Mouse (Mus musculus): ENCODE results near the gene Coq8b.

Gene Coq8b

GRCm38 (mm10) chr7:27232781-27233281 lies at the start of gene Coq8b:
Coq8b (plus strand) TSS chr7:27233023.
- peak; percentile 96 for DNase-seq (ENCODE audit: low read depth, low spot score)

DNA sequence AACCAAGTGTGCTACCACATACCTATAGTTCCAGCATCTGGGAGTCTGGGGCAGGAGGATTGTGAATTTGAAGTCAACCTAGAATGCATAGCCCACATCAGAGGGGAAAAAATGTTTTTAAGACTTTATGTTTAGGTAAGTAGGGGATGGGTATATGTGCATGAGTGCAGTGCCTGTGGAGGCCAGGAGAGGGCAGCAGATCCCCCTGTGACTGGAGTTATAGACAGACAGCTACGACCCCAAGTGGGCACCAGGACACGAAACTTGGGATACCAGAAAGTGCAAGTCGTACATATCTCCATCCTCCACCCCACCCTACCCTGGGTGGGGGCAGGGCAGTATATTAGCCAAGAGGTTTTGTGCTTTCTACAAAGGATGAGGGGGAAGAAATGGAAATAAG lies 47.9 kb upstream of the Coq8b start:
- DNase-seq (ENCODE audit: low read depth, low spot score) = peak; percentile 76

DNA sequence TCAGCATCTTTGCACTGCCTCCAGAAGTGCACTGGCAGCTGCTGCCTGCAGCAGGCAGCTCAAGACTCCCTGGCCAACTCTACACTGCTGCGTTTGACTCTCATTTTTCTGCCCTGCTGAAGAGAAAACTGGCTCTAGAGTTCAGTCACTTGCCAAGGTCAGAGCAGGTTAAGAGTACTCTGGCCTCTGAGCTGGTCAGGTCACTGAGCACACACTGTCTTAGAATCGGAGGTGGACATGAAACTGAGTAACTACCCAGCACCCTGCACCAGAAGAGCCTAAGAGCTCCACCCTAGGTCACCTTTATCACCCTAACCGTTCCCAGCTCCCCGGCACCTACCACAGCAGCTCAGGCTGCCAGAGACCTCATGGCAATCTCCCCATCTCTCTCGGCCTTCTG lies 46.8 kb upstream of the Coq8b start:
- DNase-seq (ENCODE audit: low read depth, low spot score) = no peak

DNA sequence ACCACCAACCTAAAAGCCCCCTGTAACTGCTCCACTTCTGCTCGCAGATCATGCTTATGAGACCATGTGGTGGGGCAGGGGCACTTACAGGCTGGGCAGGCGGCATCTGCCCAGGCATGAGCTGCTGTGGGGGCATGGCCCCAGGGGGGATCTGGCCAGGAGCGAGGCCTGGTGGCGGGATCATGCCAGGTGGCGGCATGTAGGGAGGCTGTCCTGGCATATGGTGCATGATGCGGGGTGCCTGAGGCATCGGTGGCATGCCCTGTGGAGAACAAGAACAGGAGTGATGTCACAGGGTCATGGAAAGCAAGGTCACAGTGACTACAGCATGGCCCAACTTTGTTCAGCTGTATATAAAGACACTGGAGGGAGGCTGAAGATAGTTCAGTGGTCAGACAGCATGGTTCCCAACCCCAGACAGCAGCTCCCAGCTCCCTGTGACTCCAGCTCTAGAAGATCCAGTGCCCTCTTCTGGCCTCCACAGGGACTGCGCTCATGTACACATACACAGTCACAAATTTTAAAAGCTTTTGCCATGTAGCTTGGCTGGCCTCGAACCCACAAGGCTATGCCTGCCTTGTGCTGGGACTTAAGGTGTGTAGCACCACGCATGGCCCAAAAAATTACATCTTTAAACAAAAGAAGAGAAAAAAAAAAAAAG lies 43.4 kb upstream of the Coq8b start:
- peak; percentile 31 for DNase-seq (ENCODE audit: low read depth, low spot score)

DNA sequence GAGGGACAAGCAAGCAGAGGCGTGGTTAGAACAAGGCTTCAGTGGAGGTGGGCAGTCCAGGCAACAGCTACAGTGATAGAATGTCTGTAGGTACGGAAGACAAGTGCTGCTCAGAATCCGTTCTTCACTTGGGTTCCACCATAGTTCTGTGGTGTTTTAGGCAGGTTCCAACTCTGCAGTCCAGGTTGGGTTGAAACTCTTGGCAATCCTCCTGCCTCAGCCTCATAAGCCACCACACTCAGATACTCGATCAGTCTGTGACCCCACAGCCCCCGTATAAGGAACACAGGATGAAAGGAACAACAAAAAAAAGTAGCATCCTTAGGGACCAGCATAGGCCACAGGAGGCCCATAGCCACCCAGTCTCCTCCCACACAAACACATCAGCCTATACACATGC lies 40.4 kb upstream of the Coq8b start:
- DNase-seq (ENCODE audit: low read depth, low spot score) = no peak

GRCm38 (mm10) chr7:27193731-27194130 lies 39.1 kb upstream of the Coq8b start:
- no peak for DNase-seq (ENCODE audit: low read depth, low spot score)

- DNase-seq (ENCODE audit: low read depth, low spot score) = peak; percentile 99
These were observed 36.9 kb upstream of the Coq8b start, which contains the start of the genes BC024978 and Snrpa for GRCm38 (mm10) chr7:27195681-27196611. BC024978 (plus strand) TSS chr7:27195781. Snrpa (minus strand) TSS chr7:27196271.

- peak; percentile 12 for DNase-seq (ENCODE audit: low read depth, low spot score)
These were observed 35.7 kb upstream of the Coq8b start for GRCm38 (mm10) chr7:27197136-27197535.

- no peak for DNase-seq (ENCODE audit: low read depth, low spot score)
These were observed 35.2 kb upstream of the Coq8b start for GRCm38 (mm10) chr7:27197634-27198033.

DNA sequence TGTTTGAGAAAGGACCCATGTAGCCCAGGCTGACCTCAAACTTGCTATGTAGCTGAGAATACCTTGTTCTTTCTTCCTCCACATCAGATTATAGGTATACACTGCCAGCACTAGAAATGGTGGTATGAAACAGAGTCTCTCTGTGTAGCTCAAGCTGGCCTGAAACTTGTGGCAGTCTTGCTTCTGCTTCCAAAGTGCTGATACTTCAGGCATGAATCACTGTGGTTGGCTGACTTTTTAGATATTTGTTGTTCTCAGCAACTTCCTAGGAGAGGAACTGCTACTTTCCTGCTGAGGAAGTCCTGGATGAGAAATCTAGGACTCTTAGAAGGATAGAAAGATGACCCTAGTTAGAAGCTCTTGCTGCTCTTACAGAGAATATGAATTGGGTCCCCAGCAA lies 34.5 kb upstream of the Coq8b start:
- no peak for DNase-seq (ENCODE audit: low read depth, low spot score)

DNA sequence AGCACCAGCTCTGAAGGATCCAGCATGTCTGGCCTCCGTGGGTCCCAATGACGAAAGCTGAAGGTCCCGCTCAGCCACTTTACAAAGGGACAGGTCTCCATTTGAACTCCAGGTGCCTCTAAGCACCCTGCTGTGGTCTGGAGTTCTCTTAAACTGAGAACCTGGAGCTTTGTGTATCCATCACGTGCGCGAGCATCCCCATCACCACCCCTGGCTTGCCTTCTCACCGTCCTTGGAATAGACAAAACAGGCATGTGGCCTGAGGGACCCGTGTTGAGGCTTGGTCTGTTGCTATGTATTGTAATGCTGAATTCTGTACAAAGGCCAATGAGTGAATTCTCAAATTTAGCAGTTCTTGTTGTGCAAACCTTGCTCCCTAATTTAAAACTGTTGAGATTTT lies 34.0 kb upstream of the Coq8b start:
- no peak for DNase-seq (ENCODE audit: low read depth, low spot score)

DNA sequence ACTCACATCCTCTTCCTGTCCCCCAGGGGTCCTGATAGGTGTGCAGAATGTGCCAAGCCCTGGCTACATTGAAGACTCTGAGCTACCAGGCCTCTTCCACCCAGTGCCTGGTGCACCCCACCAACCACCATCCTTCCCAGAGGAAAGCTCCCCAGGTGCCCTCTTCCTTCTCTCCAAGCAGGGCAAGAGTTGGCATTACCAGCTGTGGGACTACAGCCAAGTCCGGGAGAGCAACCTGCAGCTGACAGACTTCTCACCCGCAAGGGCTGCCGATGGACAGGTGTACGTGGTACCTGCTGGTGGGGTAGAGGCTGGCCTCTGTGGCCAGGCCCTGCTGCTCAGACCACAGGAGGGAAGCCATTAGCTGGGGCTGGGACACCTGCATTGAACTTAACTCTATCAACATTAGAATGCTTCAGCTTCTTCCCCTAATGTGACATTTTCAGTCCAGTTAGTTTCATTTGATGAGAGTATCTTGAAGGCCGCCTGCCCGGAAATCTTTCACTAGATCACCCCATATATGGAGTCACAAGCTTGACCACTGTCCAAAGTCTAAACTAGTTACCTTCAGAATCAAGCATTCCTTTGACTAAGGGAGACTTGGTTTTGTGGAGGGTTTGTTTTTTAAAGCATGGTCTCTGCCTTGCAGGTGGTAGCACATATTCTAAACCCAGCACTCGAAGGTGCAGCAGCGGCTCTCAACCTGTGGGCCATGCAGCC lies 28.9 kb upstream of the Coq8b start:
- no peak for DNase-seq (ENCODE audit: low read depth, low spot score)

DNA sequence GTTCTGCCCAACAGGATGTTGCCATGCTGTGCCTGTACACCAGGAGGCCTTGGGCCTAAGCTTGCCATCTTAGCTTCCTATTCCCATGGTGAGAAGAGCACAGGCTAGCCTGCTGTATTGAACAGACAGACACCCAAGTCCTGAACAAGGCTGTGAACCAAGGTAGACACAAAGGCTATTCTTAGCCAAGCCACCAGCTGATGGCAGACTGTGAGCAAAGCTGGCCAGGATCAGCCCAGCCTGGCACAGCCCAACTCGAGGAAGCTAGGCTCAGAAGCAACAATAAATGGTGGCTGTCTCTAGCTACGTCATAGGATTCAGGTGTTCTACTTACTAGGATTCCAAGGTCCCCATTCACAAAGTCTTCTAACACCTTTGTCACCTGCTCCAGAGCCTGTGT lies 20.2 kb upstream of the Coq8b start:
- DNase-seq (ENCODE audit: low read depth, low spot score) = no peak

GRCm38 (mm10) chr7:27218586-27218985 lies 14.2 kb upstream of the Coq8b start:
- DNase-seq (ENCODE audit: low read depth, low spot score) = no peak

GRCm38 (mm10) chr7:27219937-27220336 lies 12.9 kb upstream of the Coq8b start:
- no peak for DNase-seq (ENCODE audit: low read depth, low spot score)

GRCm38 (mm10) chr7:27221939-27222338 lies 10.9 kb upstream of the Coq8b start:
- no peak for DNase-seq (ENCODE audit: low read depth, low spot score)

GRCm38 (mm10) chr7:27222538-27222937 lies 10.3 kb upstream of the Coq8b start:
- no peak for DNase-seq (ENCODE audit: low read depth, low spot score)

- no peak for DNase-seq (ENCODE audit: low read depth, low spot score)
These were observed 7.8 kb upstream of the Coq8b start for GRCm38 (mm10) chr7:27224877-27225575.

- DNase-seq (ENCODE audit: low read depth, low spot score) = no peak
These were observed 5.5 kb upstream of the Coq8b start for GRCm38 (mm10) chr7:27227276-27227675.

GRCm38 (mm10) chr7:27227676-27228075 lies 5.1 kb upstream of the Coq8b start:
- peak; percentile 14 for DNase-seq (ENCODE audit: low read depth, low spot score)

DNA sequence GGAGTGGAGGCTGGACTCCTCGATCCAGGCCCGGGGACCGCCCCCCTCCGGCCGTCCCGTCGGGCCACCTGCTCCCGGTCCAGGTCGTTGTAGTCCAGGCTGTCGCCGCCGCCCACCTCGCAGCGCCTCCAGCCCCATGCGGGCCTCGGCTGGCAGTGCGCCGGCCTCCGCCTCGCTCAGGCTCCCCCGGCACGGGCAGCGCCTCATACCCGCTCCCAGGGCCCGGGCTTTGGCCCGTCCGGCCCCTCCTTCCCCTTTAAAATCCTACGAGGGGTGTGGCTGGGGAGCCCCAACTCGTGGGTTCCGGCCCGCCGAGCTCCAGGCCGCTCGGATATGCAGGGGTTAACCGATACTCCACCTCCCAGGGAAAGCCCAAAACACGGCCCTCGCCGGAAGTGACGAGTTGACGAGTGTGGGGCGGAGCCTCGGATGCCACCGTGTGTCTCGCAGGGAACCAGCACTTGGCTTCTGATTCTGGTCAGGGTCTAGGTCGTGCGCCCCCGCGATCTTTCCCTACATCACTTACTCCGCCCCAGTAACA lies 4.5 kb upstream of the Coq8b start, which contains the start of gene Itpkc:
Itpkc (minus strand) TSS at position 381 of the 541 bp plus-strand sequence.
- peak; percentile 97 for DNase-seq (ENCODE audit: low read depth, low spot score)
